9 mouse cellular contexts compared by ENCODE assay signal in genomic region chr15:11753216-11753615, GRCm38 (mm10).
DNase-seq lines count a peak whose midpoint lies in the region; ATAC-seq lines count a peak whose summit lies in the region.
"Had no signal": no experiment of that assay in that cellular context is flagged by ENCODE, and none has a peak within 500 bp of the region (broad histone marks: within the 10 kb centered on the region; RNA-seq: fewer than 3 reads in every experiment).

No protein-coding gene starts in this region.

- H3K4me3 ChIP-seq in kidney, embryonic 16.5 days (ENCODE audit: low read length) = no peak overlapping the region
- H3K4me3 ChIP-seq in limb, embryonic 13.5 days = no peak overlapping the region
- H3K4me3 ChIP-seq: heart, embryonic 13.5 days had no signal

- H3K4me1 ChIP-seq in kidney, embryonic 16.5 days (ENCODE audit: insufficient read depth, low read length) = no peaks in the 10 kb centered on the region
- no peaks in the 10 kb centered on the region for H3K4me1 ChIP-seq in limb, embryonic 13.5 days

- H3K36me3 ChIP-seq in kidney, embryonic 16.5 days (ENCODE audit: insufficient read depth, low read length) = no peaks in the 10 kb centered on the region
- no peaks in the 10 kb centered on the region for H3K36me3 ChIP-seq in limb, embryonic 13.5 days
- H3K36me3 ChIP-seq: heart, embryonic 13.5 days had no signal

- no peaks in the 10 kb centered on the region for H3K9me3 ChIP-seq in kidney, embryonic 16.5 days (ENCODE audit: low read length)
- no peaks in the 10 kb centered on the region; the same call in 1 of the 2 replicates for H3K9me3 ChIP-seq in limb, embryonic 13.5 days
- H3K9me3 ChIP-seq: heart, embryonic 13.5 days had no signal

- peak; percentile 91 for DNase-seq in heart, adult 11 months
- no peak for DNase-seq in heart, postnatal 25 days (ENCODE audit: low spot score)
- peak; percentile 15 for DNase-seq in adrenal gland, adult 8-10 months
- DNase-seq in gastrocnemius, postnatal 10 days = peak; percentile 41
- peak; percentile 64 for DNase-seq in right cerebral cortex, postnatal 25 days
- DNase-seq in T-cell, adult 2 months (ENCODE audit: low spot score) = no peak

- ATAC-seq in kidney, embryonic 16.5 days (ENCODE audit: low FRiP score, low TSS enrichment) = peak; percentile 78; the same call in 1 of the 2 replicates
- ATAC-seq in limb, embryonic 13.5 days (ENCODE audit: low FRiP score, low read depth) = 0 out of 2 replicates have a peak, but pooled peaks have one; percentile 57

- intact Hi-C loops in heart, postnatal 25 days (cut with DNase I) = loop anchor here (1.0 to 10.0 kb wide), 3 partner anchors 158 to 348 kb away; no protein-coding TSS in a partner anchor

- no peak overlapping the region for H3K27ac ChIP-seq in kidney, embryonic 16.5 days (ENCODE audit: low read length)
- H3K27ac ChIP-seq in limb, embryonic 13.5 days = no peak overlapping the region
- H3K27ac ChIP-seq: heart, embryonic 13.5 days had no signal

- 18% methylated on average over 3 of the region's 3 CpGs for WGBS in kidney, embryonic 16.5 days
- 23% methylated on average over 3 of the region's 3 CpGs for WGBS in limb, embryonic 13.5 days

- no peaks in the 10 kb centered on the region for H3K27me3 ChIP-seq in kidney, embryonic 16.5 days (ENCODE audit: insufficient read depth, low read length)
- H3K27me3 ChIP-seq in limb, embryonic 13.5 days = peaks cover 5% of the 10 kb centered on the region; the same call in 1 of the 2 replicates
- H3K27me3 ChIP-seq: heart, embryonic 13.5 days had no signal

- H3K9ac ChIP-seq in kidney, embryonic 16.5 days (replicated peaks; ENCODE audit: low read length) = no peak overlapping the region
- no peak overlapping the region for H3K9ac ChIP-seq in limb, embryonic 13.5 days
- H3K9ac ChIP-seq: heart, embryonic 13.5 days had no signal

- no peak overlapping the region for H3K4me2 ChIP-seq in kidney, embryonic 16.5 days (replicated peaks; ENCODE audit: low read depth, low read length)
- H3K4me2 ChIP-seq in limb, embryonic 13.5 days (replicated peaks) = no peak overlapping the region
- H3K4me2 ChIP-seq: heart, embryonic 13.5 days had no signal

Comparison
In these comparisons a context has a peak if more than half of its experiments do, and no peak if none do; other contexts are left out.
1. DNase-seq: peak in heart, adult 11 months (single experiment), adrenal gland, adult 8-10 months (single experiment), gastrocnemius, postnatal 10 days (single experiment) and right cerebral cortex, postnatal 25 days (single experiment); none in heart, postnatal 25 days (single experiment) and T-cell, adult 2 months (single experiment).